Mouse (Mus musculus) adrenal gland, postnatal 25 days (tissue): ENCODE measurements around the gene Psmd4. TPM values are rescaled to one million over a fixed set of nuclear protein-coding genes. Genes with fewer than 3 reads are reported as not detected.

Source experiments
- microRNA-seq, 2 experiments: library from miRNA; unstranded; fragments of <30 nt; microRNA quantifications; one replicate each; pipeline ENCODE4 v1.2.0; 2021
- total RNA-seq: library from RNA; stranded (reverse); gene quantifications from 2 replicates; pipeline ENCODE4 v1.2.3, GENCODE M21; 2021

Gene Psmd4
- total RNA-seq, 1 experiment from 2014 or later = 282 TPM

Small RNA genes lying within 50 kb of the gene (microRNA-seq; reads per million reads assigned to microRNA genes)
- 2.5 to 3.1 reads per million in 2 experiments for gene Mir7013

Other genes with a start within 250 kb of the Psmd4 start
- 41.9 and 46.1 TPM in 2 replicates for gene Pogz, start 205.0 kb downstream of the Psmd4 start, total RNA-seq
- gene Psmb4, start 155.7 kb downstream of the Psmd4 start, total RNA-seq = 312 and 325 TPM in 2 replicates
- 59.0 and 88.0 TPM in 2 replicates for gene Selenbp1, start 109.6 kb downstream of the Psmd4 start, total RNA-seq
- 27.5 and 36.2 TPM in 2 replicates for gene Rfx5, start 88.5 kb downstream of the Psmd4 start, total RNA-seq
- gene Pi4kb, start 67.9 kb downstream of the Psmd4 start, total RNA-seq = 58.1 and 61.8 TPM in 2 replicates
- 25.6 and 44.9 TPM in 2 replicates for gene Zfp687, start 27.2 kb downstream of the Psmd4 start, total RNA-seq
- gene Pip5k1a, start 64.3 kb upstream of the Psmd4 start, total RNA-seq = 39.5 and 43.1 TPM in 2 replicates
- gene Vps72, start 68.4 kb upstream of the Psmd4 start, total RNA-seq = 68.4 and 72.5 TPM in 2 replicates
- 1.0 and 1.1 TPM in 2 replicates for gene Tmod4, start 81.9 kb upstream of the Psmd4 start, total RNA-seq
- 35.1 and 40.6 TPM in 2 replicates for gene Scnm1, start 91.4 kb upstream of the Psmd4 start, total RNA-seq
- gene Lysmd1, start 91.5 kb upstream of the Psmd4 start, total RNA-seq = 13.8 and 14.8 TPM in 2 replicates
- gene Tnfaip8l2, start 99.7 kb upstream of the Psmd4 start, total RNA-seq = 1.1 TPM in 1 of 2 replicates, not detected in the other
- gene Sema6c, start 117.8 kb upstream of the Psmd4 start, total RNA-seq = 3.9 and 5.0 TPM in 2 replicates
- gene Gabpb2, start 175.3 kb upstream of the Psmd4 start, total RNA-seq = 25.8 and 33.1 TPM in 2 replicates
- 94.6 and 101 TPM in 2 replicates for gene Cdc42se1, start 186.1 kb upstream of the Psmd4 start, total RNA-seq
- gene Mllt11, start 189.6 kb upstream of the Psmd4 start, total RNA-seq = 7.6 and 8.9 TPM in 2 replicates
- 0.24 TPM in 1 of 2 replicates, not detected in the other for gene Gm128, start 199.0 kb upstream of the Psmd4 start, total RNA-seq
- gene Bnipl, start 208.6 kb upstream of the Psmd4 start, total RNA-seq = 0.24 TPM in 1 of 2 replicates, not detected in the other
- 164 and 181 TPM in 2 replicates for gene Mindy1, start 238.7 kb upstream of the Psmd4 start, total RNA-seq
- 27.9 and 38.2 TPM in 2 replicates for gene Prune1, start 239.5 kb upstream of the Psmd4 start, total RNA-seq